Mouse (Mus musculus) stomach, postnatal 0 days (tissue): Measurements from ENCODE around the gene Csta1.

Experiments
- CTCF ChIP-seq: IDR thresholded peaks from 2 replicates; pipeline ENCODE4 v1.5.1; 2016; ENCODE audit warnings: antibody characterized with exemption, low read depth, mild to moderate bottlenecking, moderate library complexity
- EP300 ChIP-seq: optimal IDR thresholded peaks from 2 replicates; pipeline ENCODE3; 2016; ENCODE audit warnings: antibody characterized with exemption

- TF ChIP-seq CTCF (no peak), EP300 (no peak)
These were observed 45.1 kb upstream of the Csta1 start for GRCm38 (mm10) chr16:36176108-36176507.
